Mouse (Mus musculus): Measurements from ENCODE around the gene Slc47a2.
A peak's percentile ranks its signal among the peaks of the same experiment; 100 is the strongest.

Slc47a2 gene

DNA sequence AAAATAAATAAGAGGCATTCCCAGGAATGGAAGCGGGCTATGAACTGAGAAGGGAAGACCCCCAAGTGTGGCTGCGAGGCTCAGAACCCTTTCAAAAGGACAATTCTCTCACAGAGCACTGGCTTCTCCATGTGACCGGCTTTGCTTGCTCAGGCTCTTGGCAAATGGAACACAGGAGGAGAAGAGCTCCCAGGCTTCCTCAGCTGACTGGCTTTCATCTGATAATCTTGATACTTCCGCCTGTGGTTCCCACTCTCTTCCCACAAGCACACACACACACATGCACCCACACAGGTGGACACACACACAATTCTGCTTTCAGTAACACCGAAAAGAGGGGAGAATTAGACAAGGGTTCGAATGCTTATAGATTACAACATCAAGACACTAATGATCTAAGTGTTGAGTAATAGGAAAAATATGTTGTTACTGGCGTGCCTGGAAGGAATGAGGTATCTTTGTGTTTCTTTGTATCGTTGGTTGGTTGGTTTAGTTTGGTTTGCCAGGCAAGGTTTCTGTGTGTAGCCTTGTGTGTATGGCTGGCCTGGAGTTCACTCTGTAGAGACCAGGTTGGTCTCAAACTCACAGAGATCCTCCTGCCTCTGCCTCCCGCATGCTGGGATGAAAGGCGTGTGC is 59.1 kb downstream of the Slc47a2 start:
- no peak for DNase-seq (ENCODE audit: low spot score)

DNA sequence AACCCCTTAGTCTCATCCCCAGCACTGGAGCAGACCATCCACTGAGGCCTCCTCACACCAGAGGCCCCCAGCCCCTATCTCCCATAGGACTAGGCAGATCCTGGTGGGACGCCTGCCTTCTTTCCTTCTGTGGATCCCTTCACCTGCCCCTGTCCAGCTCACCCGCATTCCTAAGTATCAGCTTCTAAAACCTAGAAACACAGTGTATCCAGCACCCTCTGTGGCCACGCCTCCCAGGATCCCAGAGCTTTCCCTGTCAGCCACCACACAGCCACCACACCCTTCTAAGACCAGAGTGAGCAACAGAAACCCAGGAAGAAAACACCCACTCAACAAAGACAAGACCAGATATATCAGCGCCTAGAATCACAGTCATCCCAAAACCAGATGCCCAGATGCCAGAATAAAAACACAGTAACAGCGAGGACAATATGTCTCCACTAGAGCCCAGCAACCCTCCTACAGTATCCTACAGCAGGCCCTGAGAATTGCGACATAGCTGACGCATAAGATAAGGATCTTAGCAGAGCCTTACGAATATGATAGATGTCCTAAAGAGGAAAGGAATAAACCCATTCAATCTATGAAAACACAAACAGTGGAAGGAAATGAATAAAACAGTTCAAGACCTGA is 64.1 kb downstream of the Slc47a2 start:
- no peak for DNase-seq (ENCODE audit: low spot score)

DNA sequence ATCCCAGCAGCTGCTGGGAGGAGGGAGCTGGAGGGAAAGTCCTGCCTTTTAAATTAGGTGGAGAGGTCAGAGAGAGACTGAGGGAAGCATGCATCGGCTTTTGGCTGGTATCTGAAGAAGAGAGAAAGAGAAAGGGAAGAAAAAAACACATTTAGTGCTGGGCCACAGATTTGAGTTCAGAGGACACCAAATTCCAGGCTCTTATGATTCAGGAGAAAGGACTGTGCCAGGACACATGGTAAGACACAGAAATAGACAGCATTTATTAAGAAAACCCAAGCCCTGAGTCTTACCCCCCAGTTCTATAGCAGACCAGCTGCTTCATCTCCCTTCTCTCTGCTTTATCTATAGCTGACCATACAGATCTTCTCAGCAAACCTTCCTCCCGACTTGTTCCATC is 64.7 kb downstream of the Slc47a2 start:
- DNase-seq (ENCODE audit: low spot score) = no peak

DNA sequence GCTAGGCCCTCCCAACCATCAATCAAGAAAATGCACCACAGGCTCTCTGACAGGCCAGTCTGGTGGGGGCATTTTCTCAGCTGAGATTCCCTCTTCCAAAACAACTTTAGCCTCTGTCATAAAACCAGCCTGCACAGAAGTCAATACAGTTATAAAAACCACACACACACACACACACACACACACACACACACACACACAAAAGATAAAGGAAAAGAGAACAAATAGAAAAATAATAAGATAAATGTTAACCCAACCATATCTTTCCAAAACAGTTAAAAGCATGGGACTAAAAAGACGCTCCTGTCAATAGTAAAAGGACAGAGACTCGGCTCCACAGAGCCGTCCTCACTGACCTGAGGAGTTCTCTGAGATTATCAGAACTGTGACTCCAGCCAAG is 66.2 kb downstream of the Slc47a2 start:
- no peak for DNase-seq (ENCODE audit: low spot score)

DNA sequence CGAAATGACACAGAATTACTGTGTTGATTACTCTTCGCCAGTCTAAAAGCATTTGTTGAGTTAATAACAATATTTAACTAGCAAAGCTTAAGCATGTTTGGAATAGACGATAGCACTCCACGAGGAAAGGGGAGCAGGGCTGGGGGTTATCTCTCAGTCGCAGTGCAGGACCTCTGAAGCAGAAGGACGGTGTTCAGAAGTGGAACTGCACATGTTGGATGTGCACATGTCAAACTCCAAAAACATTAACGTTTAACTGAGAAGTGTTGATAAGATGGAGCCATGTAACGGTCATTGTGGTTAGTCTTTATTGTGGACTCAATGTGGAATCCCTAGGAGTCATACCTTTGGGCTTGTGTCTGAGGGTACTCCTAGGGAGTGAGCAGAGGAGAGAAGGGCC is 67.6 kb downstream of the Slc47a2 start:
- no peak for DNase-seq (ENCODE audit: low spot score)

DNA sequence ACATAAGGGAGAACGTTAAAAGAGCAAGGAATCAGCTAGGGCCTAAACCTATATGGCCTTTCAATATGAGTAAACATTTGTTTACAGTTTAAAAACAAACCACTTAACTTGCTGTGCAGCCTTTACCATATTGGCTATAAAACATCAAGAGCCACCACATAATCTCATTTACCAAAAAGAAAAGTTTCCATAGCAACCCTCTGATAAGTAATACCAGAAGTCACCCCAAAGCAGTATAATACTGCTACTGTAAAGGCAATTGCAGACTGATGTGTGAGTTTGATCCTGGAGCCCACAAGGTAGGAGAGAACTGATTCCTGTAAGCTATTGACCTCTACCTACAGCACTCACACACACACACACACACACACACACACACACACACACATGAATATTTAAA is 68.2 kb downstream of the Slc47a2 start:
- DNase-seq (ENCODE audit: low spot score) = no peak

DNA sequence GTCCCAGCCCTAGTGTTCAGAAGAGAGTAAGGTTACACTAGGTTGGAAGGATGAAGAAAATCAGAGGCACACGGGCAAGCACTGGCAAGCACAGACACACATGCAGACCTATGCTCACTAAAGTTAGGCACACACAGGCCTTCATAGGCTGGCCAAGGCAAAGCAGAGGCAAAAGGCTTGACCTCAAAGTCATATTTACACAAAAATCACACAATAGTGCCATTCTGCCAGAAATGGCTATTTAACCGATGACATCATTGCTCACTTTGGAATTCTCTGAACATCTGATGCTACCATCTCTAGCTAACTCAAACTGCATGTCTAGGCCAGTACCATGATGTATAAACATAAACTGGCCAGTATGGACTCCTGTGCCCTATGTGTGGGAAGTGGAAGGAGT is 68.7 kb downstream of the Slc47a2 start:
- DNase-seq (ENCODE audit: low spot score) = no peak

DNA sequence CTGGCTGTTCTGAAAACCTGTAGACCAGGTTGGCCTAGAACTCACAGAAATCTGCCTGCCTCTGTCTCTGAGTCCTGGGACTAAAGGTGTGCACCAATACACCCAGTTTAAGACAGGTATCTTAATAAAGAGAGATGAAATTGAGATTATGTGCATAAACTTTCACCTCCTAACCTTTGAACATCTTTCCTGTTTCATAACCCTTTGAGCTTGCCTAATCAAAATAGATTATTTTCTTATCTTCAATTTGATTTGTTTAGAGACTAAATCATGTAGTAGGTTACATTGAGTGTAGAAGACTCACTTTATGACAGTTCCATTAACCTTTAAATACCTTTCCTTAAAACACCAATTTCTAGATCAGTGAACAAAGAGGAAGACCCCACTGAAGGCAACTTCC is 71.0 kb downstream of the Slc47a2 start:
- DNase-seq (ENCODE audit: low spot score) = no peak

DNA sequence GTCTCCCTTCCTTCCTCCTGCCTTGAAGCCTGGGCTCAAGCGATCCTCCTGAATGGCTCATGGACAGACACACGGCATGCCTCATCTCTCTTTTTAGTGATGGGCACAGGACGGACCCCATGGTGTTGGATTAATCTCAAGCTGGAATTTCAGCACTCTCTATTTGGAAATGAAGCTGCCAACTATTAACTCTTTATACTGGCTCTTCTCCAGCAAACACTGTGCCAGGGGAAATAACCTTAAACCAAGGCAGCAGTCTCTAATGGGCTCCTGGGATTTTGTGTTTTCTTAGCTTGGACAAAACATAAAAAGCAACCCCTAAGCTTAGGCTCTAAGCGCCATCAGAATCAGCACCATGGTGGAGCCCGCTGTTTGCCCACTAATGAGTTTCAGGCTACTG is 72.3 kb downstream of the Slc47a2 start:
- no peak for DNase-seq (ENCODE audit: low spot score)

DNA sequence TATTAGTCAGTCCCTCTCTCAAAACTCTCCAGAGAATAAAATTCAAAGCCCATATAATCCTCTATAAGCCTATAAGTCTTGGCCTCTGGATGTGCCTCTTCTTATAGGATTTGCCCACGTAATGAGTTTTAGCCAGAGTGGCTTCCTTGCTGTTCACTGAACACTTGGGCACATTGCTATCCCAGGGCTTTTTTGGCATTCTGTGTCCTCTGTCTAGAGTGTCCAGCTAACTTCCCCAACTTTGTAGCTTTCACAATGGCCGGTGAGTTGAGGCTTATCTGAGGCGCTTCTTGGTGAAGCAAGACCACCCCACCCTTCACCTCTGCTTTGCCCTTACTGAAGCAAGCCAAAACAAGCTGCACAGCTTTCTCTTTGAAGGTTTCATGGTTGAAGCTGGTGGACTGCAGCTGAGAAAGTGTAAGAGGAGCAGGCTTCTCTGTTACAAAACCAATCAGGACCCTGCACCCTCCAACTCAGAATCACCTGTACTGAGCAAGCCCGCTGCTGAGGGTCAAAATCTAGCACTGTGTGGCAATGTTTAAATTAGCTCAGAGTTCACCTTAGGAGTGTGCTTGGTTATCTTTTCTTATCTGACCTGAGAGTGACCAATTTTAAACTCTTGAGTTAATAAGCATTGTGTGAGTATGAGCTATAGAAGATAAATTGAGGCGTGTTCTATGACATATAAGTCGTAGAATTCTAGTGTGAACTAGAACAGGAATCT is 73.9 kb downstream of the Slc47a2 start:
- DNase-seq (ENCODE audit: low spot score) = no peak

DNA sequence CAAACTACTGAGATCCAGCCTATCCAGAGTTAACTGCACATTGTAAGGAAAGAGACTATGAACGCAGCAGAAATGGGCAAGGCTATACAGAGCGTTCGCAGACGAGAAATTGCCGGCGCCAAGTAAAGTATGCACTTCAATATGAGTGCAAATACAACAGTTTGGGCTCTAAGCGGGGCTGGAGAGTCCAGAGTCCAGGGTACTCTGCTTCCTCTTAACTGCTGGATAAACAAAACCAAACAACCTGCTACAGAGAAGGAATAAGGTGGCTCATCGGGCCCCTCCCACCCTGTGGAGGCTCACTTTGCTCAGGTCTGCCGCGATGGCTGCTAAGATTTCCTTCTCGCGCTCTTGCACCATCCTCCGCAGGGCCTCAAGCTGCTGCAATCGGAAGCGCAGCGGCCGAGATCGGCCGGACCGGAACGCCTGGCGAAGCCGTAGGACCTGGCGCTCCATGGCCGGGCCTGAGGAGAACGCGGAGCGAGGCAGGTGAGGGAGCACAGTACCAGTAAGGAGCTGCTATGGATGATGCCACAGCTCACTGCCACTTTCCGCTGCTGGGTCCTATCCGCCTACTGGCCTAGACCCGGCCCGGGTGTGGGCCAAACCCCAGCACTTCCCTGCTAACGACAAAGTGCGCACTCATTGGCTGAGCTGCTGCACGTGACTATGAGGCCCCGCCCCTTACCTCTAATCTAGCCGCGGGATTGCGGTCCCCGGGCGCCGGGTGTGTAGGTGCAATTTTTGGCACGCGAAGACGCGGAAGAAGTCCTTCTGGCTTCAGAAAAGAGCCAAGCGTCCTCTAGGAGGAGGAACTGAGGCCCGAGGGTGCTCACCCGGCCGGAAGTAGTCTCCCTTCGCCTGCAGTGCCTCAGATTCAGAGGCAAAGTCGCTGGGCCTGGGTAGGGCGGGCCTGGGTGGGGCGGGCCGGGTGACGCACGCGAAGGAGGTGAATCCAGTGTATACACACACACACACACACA is 75.8 kb downstream of the Slc47a2 start, which contains the start of gene Aldh3a2:
Gene Aldh3a2 (minus strand): TSS at position 914 of the 983 bp plus-strand sequence.
- peak; percentile 94 for DNase-seq (ENCODE audit: low spot score)

DNA sequence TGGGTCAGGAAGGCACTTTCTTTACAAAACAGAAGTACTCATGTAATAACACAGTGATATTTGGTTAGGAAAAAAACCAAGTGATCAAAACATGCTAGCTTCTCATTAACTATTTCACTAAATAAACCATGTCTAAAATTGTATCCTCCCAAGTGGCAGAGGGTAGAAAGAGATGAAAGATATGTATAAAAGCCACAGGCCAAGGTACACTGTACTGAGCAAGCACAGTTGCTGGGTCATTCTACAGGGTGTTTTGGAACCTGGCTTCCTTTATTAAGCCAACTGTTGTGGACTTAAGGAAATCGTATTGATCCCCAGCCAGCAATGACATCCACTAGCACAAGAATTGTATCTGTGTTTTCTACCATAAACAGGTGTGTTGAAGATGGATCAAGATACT is 78.8 kb downstream of the Slc47a2 start:
- no peak for DNase-seq (ENCODE audit: low spot score)

DNA sequence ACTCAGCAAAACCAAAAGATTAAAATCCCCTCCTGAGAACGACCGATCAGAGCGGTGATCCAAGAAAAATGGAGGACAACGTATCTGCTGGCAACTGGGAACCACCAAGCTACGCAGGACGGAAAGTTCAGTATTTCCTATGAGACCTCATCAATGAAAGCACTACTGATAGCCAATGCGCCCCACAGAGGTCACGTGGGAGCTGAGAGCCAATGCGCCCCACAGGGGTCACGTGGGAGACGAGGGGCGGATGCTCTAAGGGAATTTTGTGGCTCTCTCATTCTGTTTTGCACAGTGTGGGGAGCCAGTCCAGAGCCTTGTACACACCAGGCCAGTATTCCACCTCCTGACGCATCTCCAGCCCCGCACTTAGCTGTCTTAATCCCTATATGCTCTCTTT is 80.1 kb downstream of the Slc47a2 start:
- no peak for DNase-seq (ENCODE audit: low spot score)

DNA sequence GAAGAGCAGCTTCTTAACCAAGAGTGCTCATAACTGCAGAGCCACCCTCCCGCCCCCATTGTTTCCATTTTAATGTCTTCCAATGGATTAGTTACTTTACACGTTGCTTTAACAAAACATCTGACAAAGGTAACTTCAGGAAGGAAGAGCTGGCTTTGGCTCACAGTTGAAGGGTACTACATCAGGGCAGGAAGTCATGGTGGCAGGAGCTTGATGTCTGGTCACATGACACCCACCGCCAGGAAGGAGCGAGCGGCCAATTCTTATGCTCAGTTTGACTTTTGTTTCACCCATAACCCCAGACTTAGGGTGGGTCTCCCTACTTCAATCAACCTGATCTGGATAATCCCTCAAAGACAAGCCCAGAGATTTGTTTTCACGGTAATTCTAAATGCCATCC is 83.6 kb downstream of the Slc47a2 start:
- no peak for DNase-seq (ENCODE audit: low spot score)

DNA sequence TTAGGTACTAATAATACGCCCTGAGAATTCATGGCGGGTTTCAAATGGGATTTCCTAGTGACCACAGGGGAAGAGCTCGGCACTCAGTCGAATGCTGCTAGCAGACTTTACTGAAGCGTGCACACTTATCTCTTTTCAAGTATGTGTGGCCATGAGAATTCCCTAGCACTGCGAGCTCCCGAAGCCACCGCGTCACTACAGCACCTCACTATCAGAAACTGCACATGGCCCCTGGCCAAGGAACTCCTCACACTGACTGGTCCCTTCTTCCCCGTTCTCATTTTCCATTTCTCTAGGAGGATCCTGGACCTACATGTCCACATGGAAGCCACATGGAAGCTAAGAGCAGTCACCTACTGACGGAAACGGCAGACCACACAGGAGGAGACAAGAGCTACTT is 89.9 kb downstream of the Slc47a2 start:
- no peak for DNase-seq (ENCODE audit: low spot score)

DNA sequence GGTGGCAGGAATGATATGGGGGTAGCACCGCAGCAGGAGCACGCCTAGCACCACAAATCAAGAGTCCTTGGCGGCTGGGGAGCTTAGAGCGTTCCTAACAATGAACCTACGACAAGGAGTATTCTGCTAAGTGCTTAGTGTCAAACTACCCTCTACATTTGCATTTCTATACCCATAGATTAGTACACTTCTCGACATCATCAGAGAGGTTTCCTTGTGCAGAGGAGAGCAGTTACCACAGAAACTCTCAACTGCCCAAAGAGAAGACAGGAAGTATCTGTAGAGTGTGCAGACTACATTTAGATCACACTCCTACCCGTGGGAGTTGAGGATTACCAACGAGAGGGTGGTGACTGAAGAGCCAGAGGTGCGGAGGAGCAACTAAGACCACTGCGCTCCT is 90.9 kb downstream of the Slc47a2 start:
- DNase-seq (ENCODE audit: low spot score) = no peak
